Mouse (Mus musculus) adrenal gland, adult 2 months (tissue): ENCODE measurements at regions not wholly inside any gene's neighbourhood (a gene's known extent, or its start where the extent isn't known, plus 50 kb on each side); places are given as distances from the start of the nearest gene placed in this dataset.

ENCODE experiments used
- DNase-seq: peaks from one replicate; pipeline ENCODE4 v3.0.0; 2021

GRCm38 (mm10) chr3:52600581-52600980 lies 332.4 kb downstream of the Foxo1 start:
- peak; percentile 42 for DNase-seq

GRCm38 (mm10) chr3:52600146-52600545 lies 332.0 kb downstream of the Foxo1 start:
- DNase-seq, result no peak

GRCm38 (mm10) chr3:52586418-52586817 lies 318.3 kb downstream of the Foxo1 start:
- DNase-seq, result no peak

- no peak for DNase-seq
Measured at GRCm38 (mm10) chr3:52579917-52580316, 311.8 kb downstream of the Foxo1 start.

- DNase-seq, result no peak
Measured at GRCm38 (mm10) chr3:52579096-52579495, 311.0 kb downstream of the Foxo1 start.

GRCm38 (mm10) chr3:52576703-52577244 lies 308.6 kb downstream of the Foxo1 start:
- no peak for DNase-seq

GRCm38 (mm10) chr3:52575237-52575798 lies 307.2 kb downstream of the Foxo1 start:
- DNase-seq, result no peak

- DNase-seq, result no peak
Measured at GRCm38 (mm10) chr3:52574341-52574740, 306.2 kb downstream of the Foxo1 start.

GRCm38 (mm10) chr3:52573806-52574205 lies 305.7 kb downstream of the Foxo1 start:
- DNase-seq, result no peak

- DNase-seq, result no peak
Measured at GRCm38 (mm10) chr3:52572514-52573485, 304.7 kb downstream of the Foxo1 start.

- DNase-seq, result no peak
Measured at GRCm38 (mm10) chr3:52567606-52568372, 299.7 kb downstream of the Foxo1 start.

GRCm38 (mm10) chr3:52563595-52563994 lies 295.5 kb downstream of the Foxo1 start:
- no peak for DNase-seq

- no peak for DNase-seq
Measured at GRCm38 (mm10) chr3:52562816-52563215, 294.7 kb downstream of the Foxo1 start.

- no peak for DNase-seq
Measured at GRCm38 (mm10) chr3:52559481-52559880, 291.3 kb downstream of the Foxo1 start.

- DNase-seq, result no peak
Measured at GRCm38 (mm10) chr3:52558765-52559164, 290.6 kb downstream of the Foxo1 start.

- no peak for DNase-seq
Measured at GRCm38 (mm10) chr3:52557296-52557695, 289.2 kb downstream of the Foxo1 start.

- DNase-seq, result peak; percentile 38
Measured at GRCm38 (mm10) chr3:52555038-52555437, 286.9 kb downstream of the Foxo1 start.

GRCm38 (mm10) chr3:52554490-52554889 lies 286.4 kb downstream of the Foxo1 start:
- DNase-seq, result no peak

- no peak for DNase-seq
Measured at GRCm38 (mm10) chr3:52548201-52548893, 280.2 kb downstream of the Foxo1 start.

GRCm38 (mm10) chr3:52546035-52546434 lies 277.9 kb downstream of the Foxo1 start:
- no peak for DNase-seq

GRCm38 (mm10) chr3:52543006-52543405 lies 274.9 kb downstream of the Foxo1 start:
- DNase-seq, result no peak
